Mouse (Mus musculus) G1E (cell line): Measurements from ENCODE around the gene Map3k5. TPM values are rescaled to one million over a fixed set of nuclear protein-coding genes. Genes with fewer than 3 reads are reported as not detected.
A peak's percentile ranks its signal among the peaks of the same experiment; 100 is the strongest.

Source experiments
- ATAC-seq: 2 replicates; pipeline ENCODE4 v1.8.0; 2016; ENCODE audit warnings: mild to moderate bottlenecking; ENCODE audit not compliant: insufficient number of reproducible peaks, poor library complexity, low FRiP score, severe bottlenecking; ENCODE audit errors: extremely low read depth
- DNase-seq: peaks from one replicate; pipeline ENCODE4 v3.0.0; 2012; ENCODE audit warnings: low spot score
- H3K27me3 ChIP-seq: 2 replicates; pipeline ENCODE4 v1.6.1; 2012; ENCODE audit warnings: mild to moderate bottlenecking, low read length, inconsistent platforms; ENCODE audit not compliant: insufficient read depth
- H3K36me3 ChIP-seq: replicated peaks from 2 replicates; pipeline ENCODE3; 2012; ENCODE audit warnings: mild to moderate bottlenecking, inconsistent platforms
- H3K4me1 ChIP-seq: 2 replicates; pipeline ENCODE4 v1.6.1; 2012; ENCODE audit warnings: low read depth, low read length, inconsistent platforms, mixed read lengths; ENCODE audit not compliant: insufficient read depth
- H3K4me3 ChIP-seq: 2 replicates; pipeline ENCODE4 v1.5.1; 2012; ENCODE audit warnings: low read depth, mild to moderate bottlenecking, inconsistent platforms, low read length, moderate library complexity, mixed read lengths
- H3K9me3 ChIP-seq: replicated peaks from 2 replicates; pipeline ENCODE4 v1.6.1; 2012; ENCODE audit warnings: inconsistent platforms
- CTCF ChIP-seq: IDR thresholded peaks from 2 replicates; pipeline ENCODE4 v1.5.1; 2012; ENCODE audit warnings: low read depth, low read length, inconsistent platforms, mixed read lengths
- GATA1 ChIP-seq: IDR thresholded peaks from 2 replicates; pipeline ENCODE4 v1.6.1; 2012; ENCODE audit warnings: borderline replicate concordance, low read length, inconsistent platforms, mixed read lengths
- GATA2 ChIP-seq: IDR thresholded peaks from 2 replicates; pipeline ENCODE4 v1.6.1; 2012; ENCODE audit warnings: low read depth, low read length, inconsistent platforms, borderline replicate concordance
- POLR2AphosphoS5 ChIP-seq: IDR thresholded peaks from 2 replicates; pipeline ENCODE4 v1.6.1; 2012; ENCODE audit warnings: low read depth, low read length, inconsistent platforms; ENCODE audit not compliant: insufficient replicate concordance
- TAL1 ChIP-seq: conservative IDR thresholded peaks from 2 replicates; pipeline ENCODE4 v1.6.1; 2012; ENCODE audit warnings: low read depth, low read length, inconsistent platforms, mixed read lengths
- polyA plus RNA-seq: library from polyadenylated mRNA; stranded (reverse); fragments of >175 nt; gene quantifications from 2 replicates; pipeline ENCODE4 v1.2.3, GENCODE M21; 2012
- total RNA-seq, 2 experiments: library from RNA; stranded (forward) in 1 of 2; stranded (reverse) in 1 of 2; fragments of 200-1000 nt in 1 of 2; fragments of >200 nt in 1 of 2; fragmentation: Nextera tagmentation in 1 of 2; gene quantifications; 2 replicates each; pipeline ENCODE4 v1.2.3; 2014 to 2017

Gene Map3k5
- total and polyA plus RNA-seq, 3 experiments: 0.18 to 1.4 (median 1.3) TPM

DNA sequence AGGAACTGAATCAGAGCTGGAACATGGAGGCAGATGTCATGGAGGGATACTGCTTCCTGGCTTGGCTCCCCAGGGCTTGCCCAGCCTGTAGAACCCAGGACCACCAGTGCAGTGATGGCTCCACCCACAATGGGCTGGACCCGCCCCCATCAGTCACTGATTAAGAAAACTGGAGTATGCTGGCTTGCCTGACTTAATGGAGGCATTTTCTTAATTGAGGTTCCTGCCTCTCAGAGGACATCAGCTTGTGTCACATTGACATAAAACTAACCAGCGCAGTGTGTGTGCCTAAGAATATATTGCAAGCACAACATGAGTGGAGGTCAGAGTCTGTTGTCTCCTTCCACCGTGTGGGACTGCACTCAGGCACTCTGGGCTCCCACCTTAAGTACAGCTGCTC, 158.1 kb downstream of the Map3k5 start:
- Histone ChIP-seq H3K9me3 (no peaks in the 10 kb centered on the region), H3K36me3 (no peaks in the 10 kb centered on the region), H3K4me3 (no peak overlapping the region), H3K27me3 (peaks cover 11% of the 10 kb centered on the region), H3K4me1 (peaks cover 4% of the 10 kb centered on the region)
- no peak for TF ChIP-seq TAL1
- TF ChIP-seq GATA2: no peak
- DNase-seq (no peak), ATAC-seq (no peak)

- TF ChIP-seq POLR2AphosphoS5 (no peak), GATA2 (no peak), TAL1 (no peak), GATA1 (no peak), CTCF (no peak)
- H3K9me3 ChIP-seq: no peaks in the 10 kb centered on the region
- DNase-seq (no peak), ATAC-seq (no peak)
- no peak overlapping the region for H3K4me3 ChIP-seq
- H3K36me3 ChIP-seq: no peaks in the 10 kb centered on the region
- H3K4me1 ChIP-seq: peaks cover 32% of the 10 kb centered on the region
- no peaks in the 10 kb centered on the region; the same call in 1 of the 2 replicates for H3K27me3 ChIP-seq
Observed at GRCm38 (mm10) chr10:20101456-20101855, 167.2 kb downstream of the Map3k5 start.

- Histone ChIP-seq H3K9me3 (no peaks in the 10 kb centered on the region), H3K4me1 (peaks cover 50% of the 10 kb centered on the region), H3K27me3 (no peaks in the 10 kb centered on the region; the same call in 1 of the 2 replicates), H3K36me3 (no peaks in the 10 kb centered on the region), H3K4me3 (no peak overlapping the region)
- peak; percentile 83 for ATAC-seq
- peak; percentile 59 for DNase-seq
- TF ChIP-seq CTCF: no peak
- TF ChIP-seq GATA2: no peak
- TF ChIP-seq TAL1: no peak
- no peak for TF ChIP-seq GATA1
- TF ChIP-seq POLR2AphosphoS5: no peak
Observed at GRCm38 (mm10) chr10:20104271-20104931, 170.1 kb downstream of the Map3k5 start.

DNA sequence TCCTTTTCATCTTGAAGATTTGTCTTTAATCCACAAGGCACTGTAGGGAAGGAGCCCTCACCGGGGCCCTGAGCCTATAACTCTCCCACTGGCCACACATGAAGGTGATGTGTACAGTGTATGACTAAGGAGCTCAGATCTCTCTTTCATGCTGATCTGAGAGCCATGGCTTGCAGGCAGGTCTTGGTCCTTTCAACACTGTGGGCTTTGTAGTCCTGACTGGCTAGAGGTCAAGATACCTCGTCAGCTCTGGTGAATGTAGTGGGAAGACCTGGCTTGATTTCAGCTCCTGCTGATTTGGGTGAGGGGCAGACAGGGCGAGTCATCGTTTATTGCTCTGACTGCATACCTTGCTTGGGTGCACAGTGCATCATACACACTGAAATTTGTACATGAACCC, 171.3 kb downstream of the Map3k5 start:
- Histone ChIP-seq H3K4me3 (no peak overlapping the region), H3K36me3 (no peaks in the 10 kb centered on the region), H3K9me3 (no peaks in the 10 kb centered on the region), H3K27me3 (no peaks in the 10 kb centered on the region), H3K4me1 (peaks cover 57% of the 10 kb centered on the region)
- ATAC-seq (no peak), DNase-seq (no peak)
- TF ChIP-seq CTCF (no peak), POLR2AphosphoS5 (no peak), GATA1 (no peak), GATA2 (no peak), TAL1 (no peak)

DNA sequence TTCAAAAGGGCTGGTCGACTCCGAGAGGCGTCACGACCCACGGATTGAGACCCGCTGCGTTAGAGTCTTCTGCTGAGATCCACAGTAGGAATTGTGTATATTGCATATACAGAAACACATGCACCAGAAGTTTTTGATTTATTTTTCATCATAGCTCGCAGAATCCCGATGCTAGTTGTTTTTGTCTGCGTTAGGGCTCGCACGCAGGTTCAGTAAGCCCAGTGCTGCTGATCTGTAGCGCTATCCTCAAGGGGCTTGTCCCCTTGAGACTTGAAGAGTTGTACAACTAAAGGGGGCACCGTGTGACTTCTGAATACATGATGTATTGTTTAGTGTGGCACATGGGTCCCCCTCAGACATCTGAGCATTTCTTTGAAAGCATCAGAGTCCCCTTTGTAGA, 172.8 kb downstream of the Map3k5 start:
- no peaks in the 10 kb centered on the region for H3K27me3 ChIP-seq
- H3K9me3 ChIP-seq: no peaks in the 10 kb centered on the region
- DNase-seq (no peak), ATAC-seq (no peak)
- TF ChIP-seq POLR2AphosphoS5: no peak
- TF ChIP-seq GATA1: no peak
- TF ChIP-seq CTCF: no peak
- TF ChIP-seq TAL1: no peak
- no peak for TF ChIP-seq GATA2
- H3K4me3 ChIP-seq: no peak overlapping the region
- H3K4me1 ChIP-seq: peaks cover 70% of the 10 kb centered on the region
- H3K36me3 ChIP-seq: no peaks in the 10 kb centered on the region

GRCm38 (mm10) chr10:20111508-20111907, 177.2 kb downstream of the Map3k5 start:
- H3K9me3 ChIP-seq: no peaks in the 10 kb centered on the region
- ATAC-seq: no peak
- TF ChIP-seq CTCF (no peak), POLR2AphosphoS5 (no peak), TAL1 (no peak; the same call in 1 of the 2 replicates), GATA1 (no peak), GATA2 (no peak)

More at GRCm38 (mm10) chr10:20111508-20111907, 177.2 kb downstream of the Map3k5 start:
- Histone ChIP-seq H3K27me3 (no peaks in the 10 kb centered on the region), H3K36me3 (no peaks in the 10 kb centered on the region), H3K4me1 (peaks cover 56% of the 10 kb centered on the region), H3K4me3 (no peak overlapping the region; the same call in 1 of the 2 replicates)
- DNase-seq: no peak
